Mouse (Mus musculus): ENCODE results near the gene Odf3l1.
A peak's percentile ranks its signal among the peaks of the same experiment; 100 is the strongest.

Gene Odf3l1

DNA sequence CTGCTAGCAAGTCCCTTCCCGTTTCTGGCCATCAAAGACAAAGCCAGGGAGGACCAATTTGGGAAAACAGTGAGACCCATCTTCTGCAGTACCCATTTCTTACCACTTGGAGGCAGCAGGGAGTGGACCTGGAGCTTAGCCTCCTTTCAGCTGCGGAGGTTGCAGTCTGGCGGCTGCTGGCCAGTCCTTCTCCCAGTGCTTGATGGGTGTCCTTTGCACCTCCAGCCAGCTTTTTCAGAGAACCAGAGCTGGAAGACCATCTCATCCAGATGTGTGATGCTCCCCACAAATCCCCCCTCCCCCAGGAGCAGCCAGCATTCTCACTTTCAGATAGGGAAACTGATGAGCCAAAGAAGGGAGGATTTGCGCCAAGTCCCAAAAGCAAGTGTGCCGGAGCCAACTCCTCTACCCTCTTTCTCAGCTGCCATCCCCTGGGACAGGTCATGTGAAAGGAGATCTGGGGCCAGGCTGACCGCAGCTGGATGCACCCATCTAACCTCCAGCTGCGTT, 20.7 kb downstream of the Odf3l1 start:
- DNase-seq (ENCODE audit: low read depth): peak; percentile 56

DNA sequence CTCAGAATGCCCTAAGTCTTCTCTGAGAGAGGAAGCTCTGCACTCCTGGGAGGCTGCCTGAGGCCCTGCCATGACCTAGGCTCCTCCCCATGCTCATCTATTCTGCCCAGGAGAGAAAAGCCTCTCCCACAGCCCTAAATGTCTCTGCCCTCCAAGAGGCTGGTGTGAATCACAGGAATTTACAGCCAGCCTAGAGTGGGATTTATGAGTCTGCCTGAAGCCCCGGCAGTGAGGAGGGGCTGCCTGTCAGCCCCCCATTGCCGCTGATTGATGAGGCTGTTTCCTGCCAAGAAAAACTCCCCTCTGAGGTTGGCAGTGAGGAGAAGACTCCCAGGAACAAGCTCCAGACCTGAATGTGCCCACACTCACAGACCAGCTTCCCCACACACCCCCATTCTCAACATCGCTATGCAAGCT, 22.2 kb downstream of the Odf3l1 start:
- DNase-seq (ENCODE audit: low read depth): no peak

DNA sequence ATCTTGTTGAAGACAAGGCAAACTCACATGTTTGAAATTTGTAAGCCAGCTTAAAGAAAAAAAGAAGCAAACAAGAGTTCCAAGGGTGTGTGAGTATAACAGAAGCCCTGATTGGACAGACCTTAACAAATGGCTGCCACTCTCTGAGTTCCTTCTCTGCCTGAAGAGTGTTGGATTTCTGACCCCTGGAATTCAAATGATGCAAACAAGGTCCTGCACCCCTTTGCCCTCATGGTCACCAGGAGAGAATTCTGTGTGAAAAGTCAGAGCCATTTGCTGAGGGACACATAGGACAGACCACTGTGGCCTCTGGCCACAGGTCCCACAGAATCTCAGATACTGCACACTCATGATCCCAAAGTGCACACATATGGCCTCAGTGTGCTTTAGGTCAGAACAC, 22.6 kb downstream of the Odf3l1 start:
- DNase-seq (ENCODE audit: low read depth): no peak

DNA sequence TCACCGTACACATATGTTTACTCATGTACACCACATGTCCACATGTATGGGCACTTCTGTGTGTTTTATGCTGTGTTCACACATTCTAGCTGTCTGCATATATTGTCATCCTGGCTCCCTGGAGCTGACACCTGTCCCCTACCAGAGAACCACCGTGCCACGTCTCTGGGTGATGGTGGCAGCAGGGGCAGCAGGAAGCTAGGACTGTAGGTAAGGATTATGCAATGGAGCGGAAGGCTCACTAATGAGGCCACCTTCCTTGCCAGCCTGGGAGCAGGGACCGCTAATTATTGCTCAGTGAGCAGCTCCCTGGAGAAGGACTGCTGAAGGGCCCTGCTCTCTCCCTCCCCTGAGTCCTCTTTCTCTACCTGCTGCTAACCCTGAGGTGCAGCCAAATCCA, 23.8 kb downstream of the Odf3l1 start:
- no peak for DNase-seq (ENCODE audit: low read depth)

DNA sequence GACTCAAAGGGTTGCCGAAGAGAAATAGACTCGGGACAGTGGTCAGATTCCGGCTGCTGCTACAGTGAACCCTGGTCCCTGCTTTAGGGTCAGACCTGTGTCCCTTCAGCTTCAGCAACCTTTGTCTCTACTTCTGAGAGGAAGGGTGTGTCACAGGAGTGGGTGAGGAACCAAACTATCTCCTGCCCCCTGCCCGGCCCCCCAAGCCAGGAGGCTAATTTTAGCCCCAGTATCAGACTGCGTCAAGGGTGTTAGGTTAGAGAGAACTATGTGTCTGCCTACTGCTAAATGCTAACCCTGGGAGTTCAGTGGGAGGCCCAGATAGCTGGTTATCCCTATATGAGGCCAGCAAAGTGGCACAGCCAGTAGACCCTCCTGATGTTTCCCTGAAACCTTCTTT, 29.3 kb downstream of the Odf3l1 start:
- no peak for DNase-seq (ENCODE audit: low read depth)

DNA sequence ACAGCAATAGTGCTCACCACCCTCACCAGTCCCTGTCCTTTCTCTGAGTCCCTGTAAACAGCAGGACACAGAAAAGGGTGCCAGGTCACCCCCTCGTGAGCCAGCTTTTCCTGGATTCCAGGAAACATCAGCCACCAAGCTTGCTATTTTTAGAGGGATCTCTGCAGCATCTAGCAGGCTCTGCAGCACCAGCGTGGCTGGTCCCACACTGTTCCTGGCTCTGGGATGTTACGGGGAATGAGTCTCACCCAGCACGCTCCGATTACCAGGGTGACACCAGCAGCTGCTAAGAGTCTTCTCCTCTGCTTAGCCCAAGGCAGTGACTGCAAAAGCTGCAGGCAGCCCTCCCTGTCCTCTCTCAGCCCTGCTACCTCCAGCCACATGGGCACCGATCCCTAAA, 31.6 kb downstream of the Odf3l1 start:
- no peak for DNase-seq (ENCODE audit: low read depth)

DNA sequence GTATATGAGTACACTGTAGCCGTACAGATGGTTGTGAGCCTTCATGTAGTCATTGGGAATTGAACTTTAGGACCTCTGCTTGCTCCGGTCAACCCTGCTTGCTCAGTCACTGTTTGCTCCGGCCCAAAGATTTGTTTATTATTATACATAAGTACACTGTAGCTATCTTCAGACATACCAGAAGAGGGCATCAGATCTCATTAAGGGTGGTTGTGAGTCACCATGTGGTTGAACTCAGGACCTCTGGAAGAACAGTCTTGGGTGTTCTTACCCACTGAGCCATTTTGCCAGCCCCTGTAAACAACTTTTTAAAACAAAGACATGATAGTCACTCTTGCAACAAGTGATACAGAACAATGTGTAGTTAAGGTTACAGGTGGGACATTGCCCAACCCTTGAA, 32.6 kb downstream of the Odf3l1 start:
- no peak for DNase-seq (ENCODE audit: low read depth)

DNA sequence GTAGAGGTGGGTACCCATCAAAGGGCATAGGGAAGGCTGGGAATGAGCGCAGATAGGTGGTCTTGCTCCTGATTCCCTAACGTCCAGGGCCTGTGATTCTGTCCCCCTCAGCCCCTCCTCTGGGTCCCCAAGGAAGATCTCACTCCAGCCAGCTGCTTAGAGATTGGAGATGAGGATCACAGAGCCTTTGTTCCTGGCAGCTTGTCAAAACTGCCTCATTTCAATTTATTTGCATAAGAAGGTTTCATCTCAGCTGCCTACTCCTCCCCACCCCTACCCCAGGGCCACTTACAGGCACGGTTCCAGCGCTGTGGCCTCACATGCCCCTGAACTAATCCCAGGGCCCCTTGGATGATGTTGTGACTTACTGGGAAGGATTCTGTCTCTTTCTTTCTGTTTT, 34.3 kb downstream of the Odf3l1 start:
- DNase-seq (ENCODE audit: low read depth): no peak

DNA sequence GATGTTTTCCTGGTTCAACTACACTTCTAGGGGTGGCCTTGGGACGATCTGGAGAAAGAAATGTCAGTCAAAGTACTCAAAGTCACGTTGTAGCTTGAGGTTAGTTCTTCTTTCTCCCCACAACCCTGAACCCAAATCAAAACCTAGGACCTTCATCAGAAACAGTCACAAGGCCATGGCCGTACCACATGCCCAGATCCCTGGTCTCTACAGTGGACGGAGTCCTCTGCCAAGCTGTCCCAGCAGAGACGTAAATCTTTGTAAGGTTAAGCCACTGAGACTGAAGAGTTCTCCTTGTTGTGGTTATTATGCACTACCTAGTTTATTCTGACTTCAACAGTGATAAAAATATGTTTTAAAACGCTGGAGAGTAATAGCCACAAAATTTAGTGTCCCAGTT, 35.6 kb downstream of the Odf3l1 start:
- DNase-seq (ENCODE audit: low read depth): no peak

DNA sequence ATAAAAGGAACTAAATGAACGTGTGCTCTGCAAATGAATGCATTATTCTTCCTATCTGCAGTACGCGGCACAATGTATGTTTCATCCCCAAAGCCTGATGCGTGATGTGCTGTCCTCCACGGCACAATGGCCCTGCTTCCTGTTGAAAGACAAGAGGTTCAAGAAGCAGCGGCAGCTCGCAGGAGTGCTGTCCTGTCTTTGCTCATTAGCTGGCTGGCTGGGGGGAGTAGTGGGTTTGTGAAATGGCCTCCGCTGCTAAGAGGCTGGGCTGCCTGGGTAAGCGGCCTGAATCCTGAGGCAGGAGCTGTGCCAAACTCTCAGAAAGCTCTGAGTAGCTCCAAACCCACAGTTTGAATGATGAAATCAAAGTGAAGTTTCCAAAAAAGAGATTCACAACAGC, 36.3 kb downstream of the Odf3l1 start:
- no peak for DNase-seq (ENCODE audit: low read depth)

DNA sequence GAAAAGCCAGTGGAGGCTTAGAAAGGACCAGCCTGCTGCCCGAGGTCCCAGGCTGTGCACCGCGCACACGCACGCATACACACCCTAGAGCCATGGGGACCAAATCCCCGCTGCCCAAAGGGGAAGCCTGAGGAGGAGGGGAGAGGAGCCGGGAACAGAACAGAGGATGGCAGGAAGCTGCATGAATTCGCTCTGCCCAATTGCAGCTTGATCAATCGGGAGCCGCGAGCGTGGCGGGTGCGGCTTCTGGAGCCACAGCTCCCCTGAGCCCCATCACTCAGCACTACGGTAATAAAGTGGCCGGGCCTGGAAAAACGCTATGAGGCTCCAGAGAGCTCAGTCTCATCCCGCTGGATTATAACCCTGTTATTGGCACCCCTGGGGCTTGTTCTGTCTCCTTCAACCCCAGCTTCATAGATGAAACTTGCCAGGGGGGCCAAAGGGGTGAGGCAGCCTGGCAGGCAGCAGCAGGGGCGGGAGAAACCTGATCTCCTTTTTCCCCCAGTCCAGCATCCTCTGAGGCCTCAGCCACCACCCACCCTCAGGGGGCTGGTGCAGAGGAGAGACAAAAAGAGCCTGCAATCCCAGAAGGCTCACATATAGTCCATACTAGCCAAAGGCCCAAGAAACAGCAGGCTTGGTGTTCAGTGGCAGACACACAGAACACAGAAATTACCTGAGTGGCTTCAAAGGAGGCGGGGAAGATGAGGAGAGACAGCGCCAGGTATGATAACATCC, 38.8 kb downstream of the Odf3l1 start:
- no peak for DNase-seq (ENCODE audit: low read depth)

DNA sequence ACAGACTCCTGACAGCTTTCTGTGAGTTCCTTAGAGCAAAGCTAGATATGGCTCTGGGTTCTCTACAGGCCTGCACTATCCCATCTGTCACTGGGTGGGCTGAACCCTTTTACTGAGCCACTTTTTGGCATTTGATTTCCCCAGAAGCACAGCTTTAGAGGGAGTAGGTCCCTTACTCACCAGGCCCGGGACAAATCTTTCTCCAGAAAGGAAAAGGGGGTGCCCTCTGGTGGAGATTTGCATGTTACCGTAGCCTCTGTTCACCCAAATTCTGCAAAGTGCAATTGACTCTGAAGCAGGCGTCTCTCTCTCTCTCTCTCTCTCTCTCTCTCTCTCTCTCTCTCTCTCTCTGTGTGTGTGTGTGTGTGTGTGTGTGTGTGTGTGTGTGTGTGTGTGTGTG, 39.6 kb downstream of the Odf3l1 start:
- DNase-seq (ENCODE audit: low read depth): no peak

DNA sequence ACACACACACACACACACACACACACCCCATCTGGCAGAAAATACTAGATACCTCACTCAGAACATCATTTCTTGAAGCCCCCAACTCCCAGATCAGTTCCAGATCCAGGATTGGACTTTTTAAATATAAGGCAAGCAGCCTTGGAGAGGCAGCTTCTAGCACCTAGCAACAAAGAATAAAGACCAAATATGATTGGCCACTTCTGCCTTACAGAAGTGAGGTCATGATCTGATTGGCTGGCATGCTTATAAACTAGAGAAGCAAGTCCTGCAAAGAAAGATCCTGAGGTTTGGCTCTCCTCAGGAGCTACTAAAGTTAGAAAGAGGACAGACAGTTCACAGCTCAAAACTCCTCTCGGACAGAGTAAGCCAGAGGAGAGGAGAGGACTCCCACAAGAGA, 53.6 kb downstream of the Odf3l1 start:
- DNase-seq (ENCODE audit: low read depth): no peak

DNA sequence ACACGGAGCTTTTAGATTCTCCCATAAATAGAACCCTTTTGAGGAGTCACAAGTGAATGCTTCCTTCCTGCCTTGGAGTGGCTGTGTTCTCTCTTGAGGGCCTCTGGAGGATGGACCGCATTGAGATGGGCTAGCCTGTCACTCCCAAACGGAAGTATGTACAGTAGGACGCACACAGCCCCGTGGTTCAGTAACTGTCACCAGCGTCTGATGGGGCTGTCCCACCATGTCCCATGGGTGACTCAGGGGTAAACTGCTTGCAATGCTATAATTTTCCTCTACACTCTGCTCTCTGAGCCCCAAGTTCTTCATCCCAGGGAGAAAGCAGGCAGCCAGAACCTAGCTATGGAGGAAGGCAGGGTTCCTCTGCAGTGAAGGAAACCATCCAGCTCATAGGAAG, 56.5 kb downstream of the Odf3l1 start:
- DNase-seq (ENCODE audit: low read depth): no peak

DNA sequence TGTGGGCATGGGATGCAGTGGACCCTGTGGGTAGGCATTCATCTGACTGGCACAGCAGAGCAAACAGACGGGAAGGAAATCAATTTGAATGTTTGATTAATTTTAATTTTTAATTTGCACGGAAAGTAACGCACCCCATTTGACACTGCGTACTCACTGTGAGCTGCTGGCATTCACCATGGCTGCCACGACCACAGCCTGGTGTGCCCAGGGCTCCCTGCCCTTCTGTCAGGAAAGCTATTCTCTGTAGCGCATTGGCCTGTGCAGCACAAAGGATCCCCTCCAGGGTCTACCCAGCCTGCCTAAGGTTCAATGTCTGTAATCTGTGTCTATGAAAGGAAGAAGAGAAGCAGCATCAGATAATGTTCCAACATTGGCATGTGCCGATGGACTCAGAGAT, 61.3 kb downstream of the Odf3l1 start:
- DNase-seq (ENCODE audit: low read depth): no peak
